Mouse (Mus musculus): ENCODE results near the gene Grcc10. TPM values are rescaled to one million over a fixed set of nuclear protein-coding genes. Genes with fewer than 3 reads are reported as not detected.
A peak's percentile ranks its signal among the peaks of the same experiment; 100 is the strongest.

Grcc10 gene
- polyA plus RNA-seq, 1 experiment: 0.95 TPM

GRCm38 (mm10) chr6:124740211-124740887 lies 825 bp downstream of the Grcc10 start:
- H3K27me3 ChIP-seq (ENCODE audit: control insufficient read depth): no peaks in the 10 kb centered on the region
- H3K9me3 ChIP-seq (ENCODE audit: control insufficient read depth, low read length): no peaks in the 10 kb centered on the region
- H3K36me3 ChIP-seq (ENCODE audit: control insufficient read depth): no peaks in the 10 kb centered on the region; the same call in 1 of the 2 replicates
- peaks cover 52% of the 10 kb centered on the region for H3K4me1 ChIP-seq (ENCODE audit: control insufficient read depth)
- peak overlapping the region; percentile 75 for H3K4me3 ChIP-seq (replicated peaks)
- TF ChIP-seq TAL1 (IDR thresholded peaks at IDR 0.05; ENCODE audit: low read length) (no peak), GATA1 (IDR thresholded peaks at IDR 0.05; ENCODE audit: low read length) (no peak)

GRCm38 (mm10) chr6:124739231-124739796 lies 1.9 kb downstream of the Grcc10 start:
- peaks cover 42% of the 10 kb centered on the region for H3K4me1 ChIP-seq (ENCODE audit: control insufficient read depth)
- no peak for TF ChIP-seq GATA1 (IDR thresholded peaks at IDR 0.05; ENCODE audit: low read length)
- H3K9me3 ChIP-seq (ENCODE audit: control insufficient read depth, low read length): no peaks in the 10 kb centered on the region
- H3K36me3 ChIP-seq (ENCODE audit: control insufficient read depth): no peaks in the 10 kb centered on the region; the same call in 1 of the 2 replicates
- no peak overlapping the region for H3K4me3 ChIP-seq (replicated peaks)
- no peaks in the 10 kb centered on the region for H3K27me3 ChIP-seq (ENCODE audit: control insufficient read depth)

- TF ChIP-seq TAL1 (IDR thresholded peaks at IDR 0.05; ENCODE audit: low read length) (no peak), GATA1 (IDR thresholded peaks at IDR 0.05; ENCODE audit: low read length) (no peak)
- H3K36me3 ChIP-seq (ENCODE audit: control insufficient read depth): no peaks in the 10 kb centered on the region; the same call in 1 of the 2 replicates
- H3K4me3 ChIP-seq (replicated peaks): no peak within 1 kb of the TSS
- H3K27me3 ChIP-seq (ENCODE audit: control insufficient read depth): no peaks in the 10 kb centered on the region
- peaks cover 43% of the 10 kb centered on the region for H3K4me1 ChIP-seq (ENCODE audit: control insufficient read depth)
- no peaks in the 10 kb centered on the region for H3K9me3 ChIP-seq (ENCODE audit: control insufficient read depth, low read length)
Measured at GRCm38 (mm10) chr6:124738511-124739023, 2.6 kb downstream of the Grcc10 start, which contains the start of gene Ptpn6. Ptpn6 (minus strand) TSS chr6:124738714.

- H3K36me3 ChIP-seq (ENCODE audit: control insufficient read depth): no peaks in the 10 kb centered on the region
- H3K4me3 ChIP-seq (replicated peaks): no peak overlapping the region
- H3K9me3 ChIP-seq (ENCODE audit: control insufficient read depth, low read length): no peaks in the 10 kb centered on the region
- H3K27me3 ChIP-seq (ENCODE audit: control insufficient read depth): no peaks in the 10 kb centered on the region
- peaks cover 54% of the 10 kb centered on the region for H3K4me1 ChIP-seq (ENCODE audit: control insufficient read depth)
- TF ChIP-seq TAL1 (IDR thresholded peaks at IDR 0.05; ENCODE audit: low read length) (no peak), GATA1 (IDR thresholded peaks at IDR 0.05; ENCODE audit: low read length) (no peak)
Measured at GRCm38 (mm10) chr6:124737040-124737439, 4.1 kb downstream of the Grcc10 start.

GRCm38 (mm10) chr6:124734417-124734816 lies 6.8 kb downstream of the Grcc10 start:
- TF ChIP-seq TAL1 (IDR thresholded peaks at IDR 0.05; ENCODE audit: low read length) (no peak), GATA1 (IDR thresholded peaks at IDR 0.05; ENCODE audit: low read length) (no peak)
- H3K27me3 ChIP-seq (ENCODE audit: control insufficient read depth): no peaks in the 10 kb centered on the region
- no peaks in the 10 kb centered on the region; the same call in 1 of the 2 replicates for H3K36me3 ChIP-seq (ENCODE audit: control insufficient read depth)
- peaks cover 34% of the 10 kb centered on the region for H3K4me1 ChIP-seq (ENCODE audit: control insufficient read depth)
- H3K9me3 ChIP-seq (ENCODE audit: control insufficient read depth, low read length): no peaks in the 10 kb centered on the region
- H3K4me3 ChIP-seq (replicated peaks): no peak overlapping the region

GRCm38 (mm10) chr6:124732476-124733370 lies 8.5 kb downstream of the Grcc10 start:
- H3K4me1 ChIP-seq (ENCODE audit: control insufficient read depth): peaks cover 22% of the 10 kb centered on the region
- no peaks in the 10 kb centered on the region for H3K9me3 ChIP-seq (ENCODE audit: control insufficient read depth, low read length)
- TF ChIP-seq TAL1 (IDR thresholded peaks at IDR 0.05; ENCODE audit: low read length): no peak
- no peak for TF ChIP-seq GATA1 (IDR thresholded peaks at IDR 0.05; ENCODE audit: low read length)
- no peaks in the 10 kb centered on the region for H3K27me3 ChIP-seq (ENCODE audit: control insufficient read depth)
- H3K36me3 ChIP-seq (ENCODE audit: control insufficient read depth): peaks cover 2% of the 10 kb centered on the region
- H3K4me3 ChIP-seq (replicated peaks): peak overlapping the region; percentile 38

GRCm38 (mm10) chr6:124731038-124731437 lies 10.1 kb downstream of the Grcc10 start:
- Histone ChIP-seq H3K36me3 (ENCODE audit: control insufficient read depth) (peaks cover 5% of the 10 kb centered on the region), H3K9me3 (ENCODE audit: control insufficient read depth, low read length) (no peaks in the 10 kb centered on the region), H3K4me1 (ENCODE audit: control insufficient read depth) (peaks cover 25% of the 10 kb centered on the region), H3K4me3 (replicated peaks) (no peak overlapping the region), H3K27me3 (ENCODE audit: control insufficient read depth) (no peaks in the 10 kb centered on the region)
- no peak for TF ChIP-seq TAL1 (IDR thresholded peaks at IDR 0.05; ENCODE audit: low read length)
- TF ChIP-seq GATA1 (IDR thresholded peaks at IDR 0.05; ENCODE audit: low read length): no peak

GRCm38 (mm10) chr6:124729850-124730705 lies 11.1 kb downstream of the Grcc10 start:
- Histone ChIP-seq H3K4me1 (ENCODE audit: control insufficient read depth) (peaks cover 27% of the 10 kb centered on the region), H3K9me3 (ENCODE audit: control insufficient read depth, low read length) (no peaks in the 10 kb centered on the region), H3K27me3 (ENCODE audit: control insufficient read depth) (no peaks in the 10 kb centered on the region), H3K36me3 (ENCODE audit: control insufficient read depth) (peaks cover 11% of the 10 kb centered on the region), H3K4me3 (replicated peaks) (no peak overlapping the region)
- TF ChIP-seq TAL1 (IDR thresholded peaks at IDR 0.05; ENCODE audit: low read length) (no peak), GATA1 (IDR thresholded peaks at IDR 0.05; ENCODE audit: low read length) (no peak)

All from erythroblast, embryonic 14.5 days (primary cell).